Mouse (Mus musculus) midbrain, embryonic 15.5 days (tissue): ENCODE measurements at regions not wholly inside any gene's neighbourhood (a gene's known extent, or its start where the extent isn't known, plus 50 kb on each side); places are given as distances from the start of the nearest gene placed in this dataset.
"Not testable (repeated sequence)": the region's sequence is repeated elsewhere in the genome, so short reads cannot be mapped to it uniquely, and the experiment has no call there.

ENCODE experiments used
- ATAC-seq: fragments of 200-750 bp; cut with Nextera tagmentation; replicated peaks from 2 replicates; pipeline ENCODE4 v1.8.0; 2017; ENCODE audit warnings: moderate TSS enrichment
- H3K27ac ChIP-seq: fragments of 300-500 bp; sonication (generic); 2 replicates; pipeline ENCODE4 v1.5.1; 2015; ENCODE audit warnings: mild to moderate bottlenecking, inconsistent platforms
- H3K27me3 ChIP-seq: fragments of 300-500 bp; sonication (generic); replicated peaks from 2 replicates; pipeline ENCODE4 v1.6.1; 2015; ENCODE audit warnings: inconsistent platforms
- H3K36me3 ChIP-seq: fragments of 300-500 bp; sonication (generic); replicated peaks from 2 replicates; pipeline ENCODE4 v1.6.1; 2015; ENCODE audit warnings: inconsistent platforms
- H3K4me1 ChIP-seq: fragments of 300-500 bp; sonication (generic); 2 replicates; pipeline ENCODE4 v1.6.1; 2015; ENCODE audit warnings: inconsistent platforms
- H3K4me2 ChIP-seq: fragments of 300-500 bp; sonication (generic); 2 replicates; pipeline ENCODE4 v1.6.1; 2015; ENCODE audit warnings: inconsistent platforms, mild to moderate bottlenecking, moderate library complexity
- H3K4me3 ChIP-seq: fragments of 300-500 bp; sonication (generic); 2 replicates; pipeline ENCODE4 v1.5.1; 2015; ENCODE audit warnings: mild to moderate bottlenecking, inconsistent platforms
- H3K9ac ChIP-seq: fragments of 300-500 bp; sonication (generic); 2 replicates; pipeline ENCODE4 v1.6.1; 2015; ENCODE audit warnings: mild to moderate bottlenecking, inconsistent platforms
- H3K9me3 ChIP-seq: fragments of 300-500 bp; sonication (generic); 2 replicates; pipeline ENCODE4 v1.6.1; 2016; ENCODE audit warnings: inconsistent platforms
- WGBS: fragments of 180-500 bp; shearing (Covaris S2); methylation state at CpG from one replicate; pipeline ENCODE4 v1.1.7; 2015; ENCODE audit warnings: mixed read lengths; 5-methylcytosine and 5-hydroxymethylcytosine counted together

GRCm38 (mm10) chr17:16374119-16374854 lies 543.4 kb upstream of the Rgmb start:
- not testable (repeated sequence) for H3K4me2 ChIP-seq, H3K27me3 ChIP-seq, H3K9me3 ChIP-seq, H3K36me3 ChIP-seq, H3K4me1 ChIP-seq, ATAC-seq, H3K9ac ChIP-seq, H3K27ac ChIP-seq, H3K4me3 ChIP-seq
- WGBS: 67% methylated on average over 5 of the region's 5 CpGs

- H3K36me3 ChIP-seq: no peaks in the 10 kb centered on the region
- H3K27ac ChIP-seq: no peak overlapping the region
- H3K9ac ChIP-seq: no peak overlapping the region
- ATAC-seq: no peak
- H3K4me2 ChIP-seq: no peak overlapping the region
- no peak overlapping the region for H3K4me3 ChIP-seq
- 86% methylated on average over 1 of the region's 1 CpGs for WGBS
- no peaks in the 10 kb centered on the region for H3K4me1 ChIP-seq
- no peaks in the 10 kb centered on the region for H3K9me3 ChIP-seq
- no peaks in the 10 kb centered on the region for H3K27me3 ChIP-seq
Measured at GRCm38 (mm10) chr17:16372976-16373375, 542.1 kb upstream of the Rgmb start.

GRCm38 (mm10) chr17:16344061-16344460 lies 513.2 kb upstream of the Rgmb start:
- Histone ChIP-seq H3K4me2 (no peak overlapping the region), H3K27me3 (no peaks in the 10 kb centered on the region), H3K27ac (peak overlapping the region; percentile 57; the same call in 1 of the 2 replicates), H3K4me1 (peaks cover 6% of the 10 kb centered on the region; the same call in 1 of the 2 replicates), H3K9me3 (no peaks in the 10 kb centered on the region), H3K36me3 (no peaks in the 10 kb centered on the region), H3K4me3 (no peak overlapping the region), H3K9ac (no peak overlapping the region)
- no peak for ATAC-seq
- 52% methylated on average over 2 of the region's 2 CpGs for WGBS

GRCm38 (mm10) chr17:16342785-16343184 lies 511.9 kb upstream of the Rgmb start:
- no peak overlapping the region for H3K9ac ChIP-seq
- H3K27me3 ChIP-seq: no peaks in the 10 kb centered on the region
- no peak overlapping the region for H3K27ac ChIP-seq
- H3K9me3 ChIP-seq: no peaks in the 10 kb centered on the region
- no peak overlapping the region for H3K4me3 ChIP-seq
- WGBS: 88% methylated on average over 4 of the region's 4 CpGs
- no peak overlapping the region for H3K4me2 ChIP-seq
- H3K4me1 ChIP-seq: peaks cover 6% of the 10 kb centered on the region; the same call in 1 of the 2 replicates
- ATAC-seq: no peak
- no peaks in the 10 kb centered on the region for H3K36me3 ChIP-seq

- WGBS: 56% methylated on average over 5 of the region's 5 CpGs
- Histone ChIP-seq H3K9ac (no peak overlapping the region), H3K27me3 (no peaks in the 10 kb centered on the region), H3K9me3 (no peaks in the 10 kb centered on the region), H3K4me1 (peaks cover 6% of the 10 kb centered on the region; the same call in 1 of the 2 replicates), H3K36me3 (no peaks in the 10 kb centered on the region), H3K27ac (no peak overlapping the region), H3K4me2 (no peak overlapping the region), H3K4me3 (no peak overlapping the region)
- ATAC-seq: no peak
Measured at GRCm38 (mm10) chr17:16339720-16340470, 509.1 kb upstream of the Rgmb start.

GRCm38 (mm10) chr17:16311914-16312313 lies 481.1 kb upstream of the Rgmb start:
- H3K4me1 ChIP-seq: no peaks in the 10 kb centered on the region
- H3K4me2 ChIP-seq: no peak overlapping the region
- no peak overlapping the region for H3K4me3 ChIP-seq
- WGBS: 81% methylated on average over 3 of the region's 3 CpGs
- ATAC-seq: no peak; the same call in 1 of the 2 replicates
- no peaks in the 10 kb centered on the region for H3K36me3 ChIP-seq
- H3K9me3 ChIP-seq: no peaks in the 10 kb centered on the region
- no peak overlapping the region for H3K9ac ChIP-seq
- H3K27ac ChIP-seq: no peak overlapping the region
- H3K27me3 ChIP-seq: no peaks in the 10 kb centered on the region

GRCm38 (mm10) chr17:16311196-16311873 lies 480.5 kb upstream of the Rgmb start:
- Histone ChIP-seq H3K4me2 (no peak overlapping the region), H3K9me3 (no peaks in the 10 kb centered on the region), H3K9ac (no peak overlapping the region), H3K27me3 (no peaks in the 10 kb centered on the region), H3K4me3 (no peak overlapping the region), H3K4me1 (no peaks in the 10 kb centered on the region), H3K36me3 (no peaks in the 10 kb centered on the region), H3K27ac (no peak overlapping the region)
- 62% methylated on average over 9 of the region's 9 CpGs for WGBS
- peak; percentile 73 for ATAC-seq

- Histone ChIP-seq H3K4me2 (no peak overlapping the region), H3K4me3 (no peak overlapping the region), H3K36me3 (no peaks in the 10 kb centered on the region), H3K27me3 (no peaks in the 10 kb centered on the region), H3K27ac (no peak overlapping the region), H3K9me3 (no peaks in the 10 kb centered on the region), H3K9ac (no peak overlapping the region), H3K4me1 (no peaks in the 10 kb centered on the region)
- 50% methylated on average over 2 of the region's 2 CpGs for WGBS
- no peak for ATAC-seq
Measured at GRCm38 (mm10) chr17:16301776-16302175, 470.9 kb upstream of the Rgmb start.

- Histone ChIP-seq H3K4me2 (no peak overlapping the region), H3K36me3 (no peaks in the 10 kb centered on the region), H3K4me1 (no peaks in the 10 kb centered on the region), H3K4me3 (no peak overlapping the region), H3K9me3 (no peaks in the 10 kb centered on the region), H3K27ac (no peak overlapping the region), H3K27me3 (no peaks in the 10 kb centered on the region), H3K9ac (no peak overlapping the region)
- ATAC-seq: no peak
Measured at GRCm38 (mm10) chr17:16298553-16298952, 467.7 kb upstream of the Rgmb start.
